Mouse (Mus musculus) WW6 (cell line): ENCODE measurements around the gene Hdgfl2.
"Not testable (repeated sequence)": the region's sequence is repeated elsewhere in the genome, so short reads cannot be mapped to it uniquely, and the experiment has no call there.

Experiments used
- DNase-seq: peaks from one replicate; pipeline ENCODE4 v3.0.0-alpha.2; 2013; ENCODE audit warnings: low read depth, low spot score

Hdgfl2 gene

DNA sequence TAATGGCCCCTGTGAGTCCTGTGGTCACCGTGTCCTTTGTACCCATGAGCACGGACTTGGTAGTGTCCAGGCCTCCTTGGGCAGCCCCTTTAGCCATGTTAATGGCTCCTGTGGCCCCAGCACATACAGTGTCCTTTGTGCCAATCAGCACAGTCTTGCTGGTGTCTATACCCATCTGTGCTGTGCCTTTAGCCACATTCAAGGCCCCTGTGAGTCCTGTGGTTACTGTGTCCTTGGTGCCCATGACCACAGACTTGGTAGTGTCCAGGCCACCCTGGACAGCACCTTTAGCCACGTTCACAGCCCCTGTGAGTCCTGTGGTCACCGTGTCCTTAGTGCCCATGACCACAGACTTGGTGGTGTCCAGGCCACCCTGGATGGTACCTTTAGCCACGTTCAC, 25.4 kb downstream of the Hdgfl2 start:
- DNase-seq, result not testable (repeated sequence)

DNA sequence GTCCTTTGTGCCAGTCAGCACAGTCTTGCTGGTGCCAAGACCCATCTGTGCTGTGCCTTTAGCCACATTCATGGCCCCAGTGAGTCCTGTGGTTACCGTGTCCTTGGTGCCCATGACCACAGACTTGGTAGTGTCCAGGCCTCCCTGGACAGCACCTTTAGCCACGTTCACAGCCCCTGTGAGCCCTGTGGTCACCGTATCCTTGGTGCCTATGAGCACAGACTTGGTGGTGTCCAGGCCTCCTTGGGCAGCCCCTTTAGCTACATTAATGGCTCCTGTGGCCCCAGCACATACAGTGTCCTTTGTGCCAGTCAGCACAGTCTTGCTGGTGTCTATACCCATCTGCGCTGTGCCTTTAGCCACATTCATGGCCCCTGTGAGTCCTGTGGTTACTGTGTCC, 27.0 kb downstream of the Hdgfl2 start:
- DNase-seq, result not testable (repeated sequence)

DNA sequence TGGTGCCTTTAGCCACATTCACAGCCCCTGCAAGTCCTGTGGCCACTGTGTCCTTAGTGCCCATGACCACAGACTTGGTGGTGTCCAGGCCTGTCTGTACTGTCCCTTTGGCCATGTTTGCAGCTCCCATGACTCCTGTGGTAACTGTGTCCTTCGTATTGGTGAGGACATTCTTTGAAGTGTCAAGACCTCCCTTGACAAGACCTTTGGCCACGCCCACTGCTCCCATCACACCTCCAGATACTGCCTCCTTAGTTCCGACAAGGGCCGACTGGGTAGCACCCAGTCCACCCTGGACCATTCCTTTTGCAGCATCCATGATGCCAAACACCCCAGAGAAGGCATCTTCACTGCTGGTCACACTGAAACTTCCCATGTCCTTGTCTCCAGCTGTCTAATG, 27.5 kb downstream of the Hdgfl2 start:
- no peak for DNase-seq

DNA sequence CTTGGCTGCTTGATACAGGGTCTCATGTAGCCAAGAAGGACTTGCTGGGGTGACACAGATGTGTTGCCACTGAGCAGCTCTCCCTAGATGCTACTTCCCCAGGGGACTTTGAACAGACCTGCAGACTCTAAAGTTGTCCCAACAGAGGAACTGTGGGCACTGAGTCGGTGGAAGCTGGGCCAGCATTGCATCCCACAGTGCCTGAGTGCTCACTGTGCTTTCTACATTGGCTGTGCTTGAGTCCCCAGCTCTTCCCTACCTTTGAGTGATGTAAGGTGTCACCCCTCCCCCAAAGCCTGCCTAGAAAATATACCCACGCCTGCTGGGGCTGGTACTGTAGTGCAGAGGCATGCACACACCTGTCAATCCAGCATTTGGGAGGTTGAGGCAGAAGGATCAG, 28.3 kb downstream of the Hdgfl2 start:
- no peak for DNase-seq

DNA sequence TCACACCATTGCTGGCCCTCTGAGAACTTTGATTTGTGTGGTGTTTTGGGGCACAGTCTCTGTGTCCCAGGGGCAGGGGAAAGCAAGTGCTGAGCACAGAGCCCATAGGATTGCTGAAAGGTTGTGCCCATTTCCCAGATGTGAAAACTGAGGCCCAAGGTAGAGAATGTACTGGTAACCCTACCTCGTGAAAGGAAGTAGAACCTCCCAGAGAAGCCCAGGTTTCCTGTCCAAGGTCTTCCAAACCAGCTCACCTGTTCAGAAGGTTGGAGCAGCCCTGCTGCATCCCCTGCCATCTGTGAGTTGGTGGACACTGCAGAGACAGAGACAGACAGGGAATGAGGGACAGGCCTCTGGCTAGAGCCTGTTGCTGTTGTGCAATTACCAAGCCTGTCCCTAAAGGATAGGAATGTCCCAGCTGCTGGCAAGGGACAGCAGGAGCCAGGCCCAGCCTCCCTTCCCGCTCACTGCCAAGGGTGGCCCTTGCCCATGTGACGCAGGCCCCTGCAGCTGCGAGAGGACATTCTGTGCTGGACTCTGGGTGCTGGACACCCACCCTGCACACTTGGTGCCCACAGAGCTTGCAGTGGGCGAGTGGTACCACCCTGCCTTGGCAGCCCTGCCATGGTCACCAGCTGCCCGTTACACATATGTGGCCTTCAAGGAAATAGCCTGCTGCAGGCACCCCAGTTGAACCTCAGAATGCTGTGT, 29.1 kb downstream of the Hdgfl2 start:
- DNase-seq, result no peak

DNA sequence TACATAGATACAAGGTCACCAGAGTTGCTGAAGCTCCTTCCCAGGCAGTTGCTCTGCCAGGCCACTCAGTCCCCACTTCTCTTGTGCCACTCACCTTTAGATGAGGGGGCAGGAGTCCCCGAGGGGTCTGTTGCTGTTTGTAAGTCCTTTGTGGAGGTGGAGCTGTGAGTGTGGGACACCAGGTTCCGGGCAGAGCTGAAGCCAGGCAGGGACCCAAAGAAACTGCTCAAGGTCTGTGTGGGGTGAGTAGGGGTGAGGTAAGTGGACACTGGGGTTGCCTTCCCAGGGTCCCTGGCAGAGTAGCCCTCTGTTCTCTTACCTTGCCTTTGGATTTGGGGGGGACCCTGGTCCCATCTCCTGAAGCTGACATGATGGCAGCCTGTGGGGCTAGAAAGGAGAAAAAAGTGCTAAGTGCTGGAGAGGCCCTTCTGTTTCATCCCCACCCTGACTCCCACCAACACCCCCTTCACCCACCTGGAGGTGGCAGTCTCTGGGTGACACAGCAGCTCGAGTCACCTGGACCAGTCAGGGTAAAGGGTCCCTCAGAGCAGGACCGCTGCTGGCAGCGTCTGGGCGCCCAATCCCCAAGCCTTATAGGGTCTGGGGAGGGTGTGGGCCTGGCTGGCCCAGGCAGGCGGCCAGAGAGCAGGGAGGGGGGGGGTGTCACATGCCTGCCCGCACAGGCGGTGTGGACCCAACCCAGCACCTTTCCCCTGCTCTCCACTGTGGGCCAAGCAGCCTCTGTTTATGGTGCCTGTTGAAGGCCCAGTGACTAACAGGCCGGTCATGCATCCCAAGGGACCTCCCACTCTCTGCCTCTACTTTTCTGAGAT, 30.0 kb downstream of the Hdgfl2 start, which contains the start of gene Plin4:
Gene Plin4 (minus strand): TSS at position 585 of the 833 bp plus-strand sequence.
- DNase-seq, result no peak

DNA sequence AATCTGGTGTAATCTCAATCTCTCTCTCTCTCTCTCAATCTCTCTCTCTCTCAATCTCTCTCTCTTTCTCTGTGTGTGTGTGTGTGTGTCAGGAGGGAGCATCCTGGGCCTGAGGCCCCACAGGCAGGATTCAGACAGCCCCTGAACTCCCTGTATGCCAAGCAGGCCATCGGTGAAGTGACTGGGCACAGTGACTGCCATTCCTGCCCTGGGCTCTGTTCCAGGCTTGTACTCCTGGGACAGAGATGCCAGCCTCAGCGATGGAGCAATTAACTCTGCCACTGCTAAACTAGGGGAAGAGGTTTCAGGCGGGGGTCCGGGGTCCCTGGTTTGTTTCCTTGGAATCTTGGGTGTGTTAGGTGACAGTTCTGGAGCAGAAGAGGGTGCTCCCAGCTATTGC, 31.1 kb downstream of the Hdgfl2 start:
- DNase-seq, result no peak

DNA sequence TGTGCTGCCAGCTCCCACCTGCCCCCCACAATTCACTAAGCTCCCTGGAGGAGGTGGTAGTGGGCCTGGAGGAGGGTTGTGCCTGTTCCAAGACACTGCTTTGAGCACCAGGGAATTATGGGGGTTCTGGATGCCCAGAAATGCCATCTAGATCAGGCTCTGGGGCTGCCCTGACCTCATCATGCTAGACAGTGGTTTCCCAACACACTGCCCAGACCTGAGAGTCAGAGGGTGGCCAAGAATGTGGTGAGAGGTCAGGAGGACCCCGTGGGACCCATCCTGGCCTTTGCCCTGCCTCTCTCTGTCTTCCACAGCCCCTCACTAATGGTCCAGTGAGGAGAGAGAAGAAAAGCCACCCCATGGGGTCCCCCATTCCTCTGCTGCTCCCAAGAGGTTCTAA, 31.6 kb downstream of the Hdgfl2 start:
- DNase-seq, result no peak

DNA sequence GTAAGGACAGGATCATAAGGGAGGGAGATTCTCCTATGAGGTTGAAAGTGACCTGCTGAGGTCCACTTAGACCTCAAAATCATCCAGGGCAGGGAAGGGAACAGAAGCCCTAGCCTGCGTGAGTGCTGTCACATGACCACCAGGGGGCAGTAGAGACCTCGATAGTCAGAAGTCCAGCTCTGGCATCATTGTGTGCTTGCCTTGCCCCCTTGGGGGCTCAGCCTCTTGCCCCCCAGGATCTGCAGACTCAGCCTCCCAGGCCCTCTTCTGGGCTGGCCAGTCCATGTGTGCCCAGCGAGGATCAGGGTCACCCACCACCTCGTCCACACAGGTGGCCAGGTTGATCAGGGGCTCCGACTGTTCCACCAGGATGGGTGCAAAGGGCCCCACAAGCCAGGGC, 32.4 kb downstream of the Hdgfl2 start:
- DNase-seq, result no peak

DNA sequence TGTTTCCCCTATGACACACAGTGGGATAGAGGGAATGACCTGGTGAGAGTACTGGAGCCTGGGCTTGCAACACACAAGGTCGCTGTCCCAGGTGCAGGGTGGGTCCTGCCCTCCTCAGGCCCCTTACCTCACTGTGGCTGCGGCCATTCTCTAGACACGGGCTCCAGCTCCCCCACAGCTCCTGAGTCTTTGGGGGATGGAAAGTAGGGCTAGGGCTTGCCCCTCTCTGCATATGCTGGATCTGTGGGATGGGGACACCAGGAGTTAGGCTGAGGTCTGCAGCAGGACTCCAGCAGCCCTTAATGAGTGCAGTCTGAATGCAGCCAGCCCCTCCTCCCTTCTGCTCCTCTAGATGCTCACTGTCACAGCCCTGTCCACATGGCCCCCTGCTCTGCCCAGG, 33.3 kb downstream of the Hdgfl2 start:
- DNase-seq, result no peak

DNA sequence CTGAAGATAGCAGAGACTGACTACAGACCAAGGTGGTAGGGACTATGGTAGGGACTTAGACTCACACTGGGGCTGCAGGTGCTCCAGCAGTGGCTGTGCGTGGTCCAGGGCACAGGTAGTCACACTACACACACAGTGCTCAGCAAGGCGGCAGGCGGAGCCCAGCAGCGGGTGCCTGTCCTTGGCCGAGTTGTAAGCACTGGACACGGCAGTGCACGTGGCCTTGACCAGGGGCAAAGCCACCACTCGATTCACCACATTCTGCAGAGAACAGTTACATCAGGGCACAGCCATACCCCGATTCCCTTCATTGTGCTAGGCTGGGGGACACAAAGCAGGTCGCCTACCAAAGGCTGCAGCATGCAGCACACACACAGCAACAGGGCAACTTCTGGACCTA, 36.8 kb downstream of the Hdgfl2 start:
- DNase-seq, result no peak

DNA sequence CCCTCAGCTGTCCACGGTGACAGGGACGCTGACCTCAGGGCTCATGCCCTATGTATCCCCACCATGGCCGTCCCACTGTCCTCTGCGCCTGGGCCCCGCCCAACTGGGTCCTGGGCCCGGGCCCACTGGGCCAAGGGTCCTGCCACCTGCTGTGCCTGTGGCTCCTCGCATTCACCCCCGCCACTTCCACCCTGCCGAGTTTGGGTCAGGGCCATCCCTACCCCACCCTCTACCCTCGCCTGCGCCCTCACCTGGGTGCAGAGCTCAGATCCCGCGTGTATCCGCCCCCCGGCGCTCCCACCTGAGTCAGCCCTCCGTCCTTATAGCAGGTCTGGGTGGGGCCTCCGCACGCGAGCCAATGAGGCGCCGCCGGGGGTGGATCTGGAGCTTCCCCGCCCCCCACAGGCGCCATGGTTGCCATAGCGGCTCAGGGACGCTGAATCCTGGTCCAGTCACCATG, 37.8 kb downstream of the Hdgfl2 start, which contains the start of gene Plin5:
Gene Plin5 (minus strand): TSS at position 346 of the 460 bp plus-strand sequence.
- DNase-seq, result no peak

DNA sequence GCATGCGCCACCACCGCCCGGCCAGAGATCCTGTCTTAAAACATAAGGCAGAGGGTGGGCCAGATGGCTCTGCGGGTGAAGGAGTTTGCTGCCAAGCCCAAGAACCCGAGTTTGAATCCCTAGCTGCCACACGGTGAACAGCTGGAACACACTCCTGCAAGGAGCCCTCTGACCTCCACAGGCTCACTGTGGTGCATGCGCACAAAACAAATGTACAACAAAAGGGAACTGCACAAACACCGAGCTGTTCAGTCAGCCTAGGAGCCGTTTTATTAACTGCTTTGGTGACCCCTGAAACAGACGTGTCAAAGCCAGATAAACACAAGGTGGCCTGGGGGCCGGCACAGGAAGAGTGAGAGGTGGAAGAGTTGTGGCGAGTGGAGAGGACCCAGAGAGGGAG, 40.0 kb downstream of the Hdgfl2 start:
- no peak for DNase-seq

DNA sequence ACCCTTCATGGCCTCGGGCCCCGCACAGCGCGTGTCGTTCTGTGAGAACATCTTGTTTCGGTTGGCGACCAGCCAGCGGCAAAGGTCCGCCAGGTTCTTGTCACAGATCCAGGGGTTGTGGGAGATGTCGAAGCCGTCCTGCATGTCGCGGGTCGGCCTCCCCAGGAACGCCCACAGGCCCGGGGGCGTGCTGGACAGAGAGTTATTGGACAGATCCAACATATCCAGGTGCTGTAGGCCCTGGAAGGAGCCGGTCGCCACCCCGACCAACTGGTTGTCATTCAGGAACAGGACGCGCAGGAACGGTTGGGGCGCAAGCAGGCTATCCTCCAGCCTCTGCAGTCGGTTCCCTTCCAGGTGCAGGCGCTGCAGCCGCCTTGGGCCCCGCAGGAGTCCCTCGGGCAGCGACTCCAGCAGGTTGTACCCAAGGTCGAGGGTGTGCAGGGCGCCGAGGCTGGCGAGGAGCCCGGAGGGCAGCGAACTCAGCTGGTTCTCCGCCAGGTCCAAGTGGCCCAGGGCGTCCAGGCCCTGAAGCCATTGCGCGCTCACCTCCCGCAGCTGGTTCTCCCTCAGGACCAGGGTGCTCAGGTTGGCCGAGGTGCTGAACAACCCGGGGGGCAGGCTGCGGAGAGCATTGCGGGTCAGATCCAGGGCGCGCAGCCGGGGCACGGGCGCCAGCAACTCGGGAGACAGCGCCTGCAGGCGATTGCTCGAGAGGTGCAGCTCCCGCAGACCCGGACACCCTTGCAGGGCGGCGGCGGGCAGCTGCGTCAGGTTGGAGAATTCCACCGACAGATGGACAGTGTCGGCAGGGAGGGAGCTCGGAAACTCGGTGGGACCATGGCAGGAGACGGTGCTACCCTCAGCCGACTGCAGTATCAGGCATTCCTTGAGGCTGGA, 40.8 kb downstream of the Hdgfl2 start:
- no peak for DNase-seq

DNA sequence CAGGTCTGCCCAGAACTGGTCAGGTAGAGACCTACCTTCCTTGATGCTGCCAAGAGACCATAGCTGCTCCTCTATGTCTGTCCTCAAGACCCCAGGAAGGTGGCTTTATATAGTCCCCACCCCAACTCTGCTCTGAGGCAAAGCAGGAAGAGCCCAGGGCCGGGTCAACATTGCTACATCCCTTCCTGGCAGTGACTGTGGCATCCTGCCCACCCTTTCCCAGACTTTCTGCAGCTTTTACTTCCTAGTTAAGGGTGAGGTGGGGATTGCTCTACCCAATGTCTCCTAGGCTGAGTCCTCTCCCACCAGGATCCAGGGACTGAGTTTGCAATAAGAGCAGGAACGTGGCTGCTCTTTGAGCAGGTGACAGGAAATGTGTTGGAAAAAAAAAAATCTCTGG, 42.4 kb downstream of the Hdgfl2 start, which contains the start of gene Lrg1:
Gene Lrg1 (minus strand): TSS at position 176 of the 400 bp plus-strand sequence.
- no peak for DNase-seq

DNA sequence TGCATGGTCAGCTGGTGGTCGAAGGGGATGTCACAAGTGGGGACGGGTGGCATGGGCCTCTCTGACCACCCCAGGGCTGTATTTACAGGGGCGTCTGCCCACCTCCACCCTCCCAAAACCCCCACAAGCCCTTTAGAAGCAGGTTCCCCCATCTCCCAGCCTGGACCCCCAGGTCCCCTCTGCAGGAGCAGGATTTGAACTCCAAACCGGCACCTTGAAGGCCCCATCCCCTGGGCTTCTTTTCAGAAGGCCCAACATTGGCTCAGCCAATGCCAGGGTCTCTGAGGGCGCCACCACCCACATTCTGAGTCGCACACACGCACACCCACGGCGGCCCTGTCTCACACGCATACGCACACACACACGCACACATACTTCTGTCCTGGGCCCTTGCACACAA, 43.7 kb downstream of the Hdgfl2 start:
- no peak for DNase-seq

DNA sequence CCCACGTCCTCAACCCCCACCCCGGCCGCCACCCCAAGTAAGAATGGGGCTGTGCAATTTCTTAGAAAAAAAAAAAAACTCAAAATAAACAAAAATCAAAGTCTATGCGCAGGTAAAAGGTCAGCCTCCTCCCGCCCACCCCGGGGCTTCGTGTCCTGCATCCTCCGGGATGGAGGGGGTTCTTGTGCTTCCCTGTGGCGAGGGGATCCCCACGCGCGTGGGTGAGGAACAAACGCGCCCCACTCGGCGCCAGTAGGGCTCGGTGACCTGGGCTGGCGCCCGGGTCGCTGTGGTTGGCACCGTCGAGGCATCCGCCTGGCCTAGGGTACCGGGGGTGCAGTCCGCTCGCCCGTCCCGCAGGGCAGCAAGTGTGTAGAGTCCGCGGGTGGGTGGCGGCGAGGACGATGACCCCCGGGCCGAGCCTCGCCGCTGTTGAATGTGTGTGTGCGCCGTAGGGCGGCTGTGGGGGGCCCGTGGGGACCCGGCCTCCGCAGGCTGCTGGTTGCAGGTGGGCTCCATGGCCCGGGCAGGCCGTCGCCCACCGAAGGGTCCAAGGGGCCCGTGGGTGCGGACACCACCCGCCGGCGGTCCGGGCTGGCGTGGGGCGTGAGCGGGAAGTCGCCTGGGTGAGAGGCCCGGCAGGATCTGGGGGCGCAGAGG, 44.4 kb downstream of the Hdgfl2 start:
- DNase-seq, result no peak

DNA sequence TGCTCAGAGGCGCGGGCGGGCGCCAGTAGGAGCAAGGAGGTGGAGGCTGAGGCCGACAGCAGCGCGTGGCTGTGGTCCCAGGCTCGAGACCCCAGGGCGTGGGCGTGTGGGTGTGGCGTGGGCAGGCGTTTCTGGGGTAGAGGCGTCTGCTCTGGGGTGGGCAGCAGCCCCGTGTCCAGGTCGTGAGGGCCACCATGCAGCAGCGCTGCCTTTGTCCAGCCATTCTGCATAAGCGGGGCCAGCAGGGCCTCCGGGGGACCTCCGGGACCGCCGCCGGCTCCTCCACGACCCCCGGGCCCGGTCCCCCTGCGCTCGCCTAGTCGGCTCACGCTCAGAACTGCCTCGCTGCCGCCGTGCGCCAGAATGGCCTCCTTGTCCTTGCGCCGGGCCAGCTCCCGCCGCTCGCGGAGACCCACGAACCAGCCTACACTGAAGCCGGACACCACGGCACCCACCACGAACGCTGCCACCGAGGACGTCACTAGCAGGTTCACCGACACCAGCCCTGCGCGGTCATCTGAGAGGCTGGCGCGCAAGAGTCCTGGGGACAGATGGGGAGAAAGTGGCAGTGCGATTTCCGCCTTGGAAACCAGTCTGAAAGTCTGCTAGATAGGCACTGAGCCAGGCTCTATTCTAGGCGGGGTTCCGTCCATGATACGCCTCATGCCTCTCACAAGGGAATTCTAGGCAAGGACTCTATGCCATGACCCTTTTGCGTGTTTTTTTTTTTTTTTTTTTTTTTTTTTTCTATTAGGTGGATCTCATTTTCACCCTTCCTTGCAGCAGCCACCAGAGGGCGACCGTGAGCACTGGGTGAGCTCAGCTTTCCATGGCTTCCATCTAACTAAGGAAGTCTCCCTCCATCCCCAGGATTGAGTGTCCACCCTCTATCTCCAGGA, 45.2 kb downstream of the Hdgfl2 start:
- no peak for DNase-seq

DNA sequence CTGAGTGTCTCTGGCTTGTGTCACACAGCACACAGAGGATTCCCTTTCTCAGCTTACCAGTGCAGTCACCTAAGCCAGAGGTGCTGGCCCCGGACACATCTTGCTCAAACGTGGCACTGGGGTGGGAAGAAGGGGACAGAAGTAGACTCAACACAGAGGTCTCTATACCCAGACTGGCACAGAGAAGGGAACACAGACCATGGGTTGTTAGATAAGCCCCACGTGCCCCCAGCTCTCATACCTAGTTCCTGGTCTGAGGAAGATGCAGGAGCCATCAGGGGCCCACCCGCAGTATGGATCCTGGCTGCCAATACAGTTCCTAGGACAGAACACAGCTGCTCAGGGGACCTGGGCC, 45.8 kb downstream of the Hdgfl2 start:
- DNase-seq, result no peak

DNA sequence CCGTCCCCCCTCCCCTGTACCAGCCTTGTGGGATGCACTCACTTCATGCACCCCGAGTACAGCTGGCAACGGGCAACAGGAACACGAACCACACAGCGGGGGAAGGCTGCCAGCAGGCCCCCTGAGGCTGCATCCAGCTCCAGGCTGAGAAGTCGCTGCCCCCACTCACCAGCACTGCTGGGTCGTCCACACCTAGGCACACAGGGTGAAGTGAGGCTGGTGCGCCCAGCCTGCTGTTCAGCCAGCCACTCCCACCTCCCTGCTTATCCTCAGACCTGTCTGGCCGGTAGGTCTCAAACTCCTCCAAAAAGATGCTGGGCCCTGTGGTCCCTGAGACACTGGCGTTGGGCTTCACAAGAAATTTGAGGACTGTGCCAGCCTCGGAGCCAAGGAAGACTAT, 46.7 kb downstream of the Hdgfl2 start:
- DNase-seq, result no peak
